17 mouse cellular contexts compared by ENCODE assay signal in the genomic region with DNA sequence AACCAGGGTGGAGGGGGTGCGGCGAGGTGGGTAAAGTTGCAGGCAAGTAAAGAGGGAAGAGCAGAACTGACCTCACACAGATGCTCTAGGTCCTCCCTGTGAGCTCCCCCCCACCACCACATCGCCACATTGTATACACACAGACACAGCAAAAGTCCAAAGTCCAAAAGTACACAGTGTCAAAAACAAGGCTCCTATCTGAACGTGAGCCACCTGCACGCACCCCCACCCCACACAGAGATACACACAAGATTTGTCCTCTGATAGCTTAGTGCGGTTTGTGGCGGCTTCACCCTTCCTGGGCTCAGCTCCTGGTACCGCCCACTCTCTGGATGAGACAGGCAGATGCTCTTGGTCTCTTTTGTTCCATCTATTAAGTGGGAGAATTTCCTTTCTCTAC. TPM values are rescaled to one million over a fixed set of nuclear protein-coding genes. Genes with fewer than 3 reads are reported as not detected.
DNase-seq lines count a peak whose midpoint lies in the region; ATAC-seq and TF ChIP-seq lines count a peak whose summit lies in the region.
"Had no signal": no experiment of that assay in that cellular context is flagged by ENCODE, and none has a peak within 500 bp of the region (broad histone marks: within the 10 kb centered on the region; RNA-seq: fewer than 3 reads in every experiment).

No protein-coding gene starts in this region.

- H3K79me2 ChIP-seq in liver, adult 2 months (ENCODE audit: control insufficient read depth, insufficient read depth, low read length), result no peaks in the 10 kb centered on the region

- 40% methylated on average over 8 of the region's 8 CpGs for WGBS in liver, adult 2 months
- WGBS in intestine, embryonic 16.5 days, result 69% methylated on average over 8 of the region's 8 CpGs
- WGBS in liver, embryonic 16.5 days (ENCODE audit: insufficient replicate concordance), result 37% methylated on average over 8 of the region's 8 CpGs
- 75% methylated on average over 8 of the region's 8 CpGs for WGBS in lung, postnatal 0 days
- 89% methylated on average over 8 of the region's 8 CpGs for WGBS in midbrain, embryonic 14.5 days

- no peak overlapping the region for H3K9ac ChIP-seq in liver, adult 2 months (ENCODE audit: low read depth, low read length)
- H3K9ac ChIP-seq in intestine, embryonic 16.5 days (ENCODE audit: low read depth, low read length), result no peak overlapping the region
- H3K9ac ChIP-seq in liver, embryonic 16.5 days (ENCODE audit: low read depth, low read length), result no peak overlapping the region
- H3K9ac ChIP-seq in lung, postnatal 0 days (replicated peaks; ENCODE audit: low read depth), result no peak overlapping the region
- H3K9ac ChIP-seq in midbrain, embryonic 14.5 days (replicated peaks; ENCODE audit: low read length), result no peak overlapping the region
- H3K9ac ChIP-seq: hindbrain, embryonic 15.5 days; midbrain, embryonic 15.5 days; neural tube, embryonic 12.5 days had no signal

- H3K4me2 ChIP-seq in intestine, embryonic 16.5 days (ENCODE audit: low read depth, low read length), result no peak overlapping the region
- H3K4me2 ChIP-seq in liver, embryonic 16.5 days (ENCODE audit: low read depth, low read length), result no peak overlapping the region
- H3K4me2 ChIP-seq in lung, postnatal 0 days (replicated peaks; ENCODE audit: low read depth, low read length), result no peak overlapping the region
- no peak overlapping the region for H3K4me2 ChIP-seq in midbrain, embryonic 14.5 days (ENCODE audit: low read length)
- H3K4me2 ChIP-seq: hindbrain, embryonic 15.5 days; midbrain, embryonic 15.5 days; neural tube, embryonic 12.5 days had no signal

- H3K9me3 ChIP-seq in intestine, embryonic 16.5 days (ENCODE audit: control insufficient read depth, low read length), result no peaks in the 10 kb centered on the region
- no peaks in the 10 kb centered on the region for H3K9me3 ChIP-seq in liver, embryonic 16.5 days (replicated peaks; ENCODE audit: control insufficient read depth, low read length)
- H3K9me3 ChIP-seq in lung, postnatal 0 days (ENCODE audit: low read length), result no peaks in the 10 kb centered on the region
- no peaks in the 10 kb centered on the region for H3K9me3 ChIP-seq in midbrain, embryonic 14.5 days (ENCODE audit: control insufficient read depth, low read length)
- H3K9me3 ChIP-seq: hindbrain, embryonic 15.5 days; midbrain, embryonic 15.5 days; neural tube, embryonic 12.5 days had no signal

- TF ChIP-seq EP300 in lung, postnatal 0 days (IDR thresholded peaks at IDR 0.05), result no peak

- no peak for TF ChIP-seq CTCF in liver, adult 2 months (IDR thresholded peaks at IDR 0.05; ENCODE audit: low read depth, low read length)
- no peak for TF ChIP-seq CTCF in lung, postnatal 0 days (IDR thresholded peaks at IDR 0.05)

- no peaks in the 10 kb centered on the region for H3K27me3 ChIP-seq in liver, adult 2 months (ENCODE audit: control insufficient read depth, insufficient read depth, low read length)
- H3K27me3 ChIP-seq in intestine, embryonic 16.5 days (replicated peaks; ENCODE audit: control insufficient read depth, insufficient read depth, low read length), result no peaks in the 10 kb centered on the region
- no peaks in the 10 kb centered on the region for H3K27me3 ChIP-seq in liver, embryonic 16.5 days (ENCODE audit: control insufficient read depth, insufficient read depth, low read depth, low read length)
- H3K27me3 ChIP-seq in lung, postnatal 0 days (replicated peaks; ENCODE audit: insufficient read depth, low read length), result no peaks in the 10 kb centered on the region
- no peaks in the 10 kb centered on the region for H3K27me3 ChIP-seq in midbrain, embryonic 14.5 days (ENCODE audit: control insufficient read depth, insufficient read depth, low read length)
- H3K27me3 ChIP-seq: midbrain, embryonic 15.5 days; neural tube, embryonic 12.5 days had no signal

- no peak overlapping the region for H3K4me3 ChIP-seq in liver, adult 2 months (ENCODE audit: insufficient read depth, low read depth, low read length)
- no peak overlapping the region for H3K4me3 ChIP-seq in intestine, embryonic 16.5 days (ENCODE audit: low read length)
- no peak overlapping the region for H3K4me3 ChIP-seq in liver, embryonic 16.5 days (ENCODE audit: low read depth, low read length)
- no peak overlapping the region for H3K4me3 ChIP-seq in lung, postnatal 0 days (ENCODE audit: low read depth, low read length)
- H3K4me3 ChIP-seq in midbrain, embryonic 14.5 days (replicated peaks; ENCODE audit: low read depth, low read length), result no peak overlapping the region
- H3K4me3 ChIP-seq: hindbrain, embryonic 15.5 days; midbrain, embryonic 15.5 days; neural tube, embryonic 12.5 days had no signal

- H3K36me3 ChIP-seq in liver, adult 2 months (ENCODE audit: control insufficient read depth, insufficient read depth, low read length), result no peaks in the 10 kb centered on the region
- H3K36me3 ChIP-seq in intestine, embryonic 16.5 days (ENCODE audit: control insufficient read depth, insufficient read depth, low read length), result no peaks in the 10 kb centered on the region
- H3K36me3 ChIP-seq in liver, embryonic 16.5 days (ENCODE audit: control insufficient read depth, insufficient read depth), result no peaks in the 10 kb centered on the region
- no peaks in the 10 kb centered on the region for H3K36me3 ChIP-seq in lung, postnatal 0 days (ENCODE audit: insufficient read depth, low read length)
- no peaks in the 10 kb centered on the region for H3K36me3 ChIP-seq in midbrain, embryonic 14.5 days (ENCODE audit: control insufficient read depth, insufficient read depth, low read length)
- H3K36me3 ChIP-seq: hindbrain, embryonic 15.5 days; midbrain, embryonic 15.5 days; neural tube, embryonic 12.5 days had no signal

- no peak for TF ChIP-seq POLR2A in liver, adult 2 months (IDR thresholded peaks at IDR 0.05; ENCODE audit: extremely low read depth, insufficient read depth, low read length)

- peaks cover 5% of the 10 kb centered on the region; the same call in 1 of the 2 replicates for H3K4me1 ChIP-seq in liver, adult 2 months (ENCODE audit: control insufficient read depth, insufficient read depth, low read length)
- peaks cover 19% of the 10 kb centered on the region for H3K4me1 ChIP-seq in intestine, embryonic 16.5 days (ENCODE audit: control insufficient read depth, insufficient read depth, low read length)
- H3K4me1 ChIP-seq in liver, embryonic 16.5 days (ENCODE audit: control insufficient read depth, low read depth, low read length), result peaks cover 10% of the 10 kb centered on the region
- H3K4me1 ChIP-seq in lung, postnatal 0 days (ENCODE audit: insufficient read depth, low read depth, low read length), result no peaks in the 10 kb centered on the region
- peaks cover 10% of the 10 kb centered on the region for H3K4me1 ChIP-seq in midbrain, embryonic 14.5 days (ENCODE audit: control insufficient read depth, insufficient read depth, low read length)

- no peak overlapping the region for H3K27ac ChIP-seq in liver, adult 2 months (replicated peaks; ENCODE audit: insufficient read depth, low read depth, low read length)
- no peak overlapping the region for H3K27ac ChIP-seq in intestine, embryonic 16.5 days (ENCODE audit: low read length)
- peak overlapping the region; percentile 53; the same call in 1 of the 2 replicates for H3K27ac ChIP-seq in liver, embryonic 16.5 days (ENCODE audit: low read length)
- H3K27ac ChIP-seq in lung, postnatal 0 days (ENCODE audit: low read length), result no peak overlapping the region
- no peak overlapping the region for H3K27ac ChIP-seq in midbrain, embryonic 14.5 days (replicated peaks; ENCODE audit: low read depth, low read length)
- H3K27ac ChIP-seq: hindbrain, embryonic 15.5 days; kidney, postnatal 0 days; macrophage; midbrain, embryonic 15.5 days; neural tube, embryonic 12.5 days had no signal

- ATAC-seq in intestine, embryonic 16.5 days, result 0 out of 2 replicates have a peak, but pooled peaks have one; percentile 17
- ATAC-seq in liver, embryonic 16.5 days (ENCODE audit: low read depth), result peak; percentile 85
- ATAC-seq in lung, postnatal 0 days, result no peak
- no peak for ATAC-seq in midbrain, embryonic 14.5 days (ENCODE audit: low FRiP score, low TSS enrichment)

- peak; percentile 30 for DNase-seq in liver, adult 2 months (ENCODE audit: extremely low read depth, low read depth, low spot score)
- no peak for DNase-seq in liver
- DNase-seq in lung, postnatal 0 days (ENCODE audit: low spot score), result no peak
- no peak for DNase-seq in lung, postnatal 10 days
- DNase-seq in midbrain, embryonic 14.5 days, result no peak
- DNase-seq: adrenal gland, postnatal 14 days; cerebellum, postnatal 36 days; layer of hippocampus, adult 9-11 months had no signal

RNA-seq across cellular contexts. Expression of a gene that starts 50.0 kb away (rescaled TPM):
- total RNA-seq in liver, adult 2 months (2014; rRNA removed), result not detected in 2 replicates
- polyA plus RNA-seq in liver, adult 2 months (2012; rRNA removed), result not detected in 2 replicates
- polyA plus RNA-seq in intestine, embryonic 16.5 days (2015; fragmentation: Nextera tagmentation; extraction: Ambion mirVana), result not detected in 2 replicates
- not detected in 2 replicates for polyA plus RNA-seq in liver, embryonic 16.5 days (2015; fragmentation: Nextera tagmentation; extraction: Ambion mirVana)
- polyA plus RNA-seq in lung, postnatal 0 days (2015; fragmentation: Nextera tagmentation; extraction: Ambion mirVana), result not detected in 2 replicates
- not detected in 2 replicates for polyA plus RNA-seq in midbrain, embryonic 14.5 days (2014; fragmentation: Nextera tagmentation; extraction: Ambion mirVana)
- total RNA-seq: adrenal gland, postnatal 14 days; left cerebral cortex, postnatal 25 days had no signal
- polyA plus RNA-seq: hindbrain, embryonic 15.5 days; kidney, postnatal 0 days; macrophage; midbrain, embryonic 15.5 days; neural tube, embryonic 12.5 days; small intestine, adult 2 months had no signal

Comparison
In these comparisons a context has a peak if more than half of its experiments do, and no peak if none do; other contexts are left out.
1. ATAC-seq: peak in intestine, embryonic 16.5 days (single experiment) and liver, embryonic 16.5 days (single experiment); none in lung, postnatal 0 days (single experiment) and midbrain, embryonic 14.5 days (single experiment).